Mouse (Mus musculus): ENCODE data around the gene March1. TPM values are rescaled to one million over a fixed set of nuclear protein-coding genes. Genes with fewer than 3 reads are reported as not detected.

The March1 gene
- 0.45 and 0.70 TPM in 2 replicates for polyA plus RNA-seq (2015; fragmentation: Nextera tagmentation; extraction: Ambion mirVana)

GRCm38 (mm10) chr8:65617871-65618751 lies at the start of gene March1:
March1 (plus strand) TSS chr8:65617900.
- WGBS (ENCODE audit: insufficient replicate concordance), result 4% methylated on average over 23 of the region's 23 CpGs
- Histone ChIP-seq H3K4me1 (replicated peaks) (no peaks in the 10 kb centered on the region), H3K4me2 (no peak within 1 kb of the TSS), H3K9ac (no peak within 1 kb of the TSS), H3K27me3 (peaks cover 9% of the 10 kb centered on the region), H3K4me3 (replicated peaks) (no peak within 1 kb of the TSS), H3K36me3 (no peaks in the 10 kb centered on the region), H3K9me3 (replicated peaks) (no peaks in the 10 kb centered on the region), H3K27ac (no peak within 1 kb of the TSS)
- ATAC-seq (ENCODE audit: low read depth), result no peak
- no peak for DNase-seq

- ATAC-seq (ENCODE audit: low read depth) (no peak), DNase-seq (no peak)
- H3K9ac ChIP-seq, result no peak overlapping the region
- H3K4me2 ChIP-seq, result no peak overlapping the region
- no peaks in the 10 kb centered on the region for H3K27me3 ChIP-seq
- WGBS (ENCODE audit: insufficient replicate concordance), result 30% methylated on average over 1 of the region's 1 CpGs
- H3K27ac ChIP-seq, result no peak overlapping the region
- no peaks in the 10 kb centered on the region for H3K9me3 ChIP-seq (replicated peaks)
- no peaks in the 10 kb centered on the region for H3K36me3 ChIP-seq
- H3K4me1 ChIP-seq (replicated peaks), result no peaks in the 10 kb centered on the region
- H3K4me3 ChIP-seq (replicated peaks), result no peak overlapping the region
Measured at GRCm38 (mm10) chr8:65586909-65587308, 30.8 kb upstream of the March1 start.

GRCm38 (mm10) chr8:65603241-65603640 lies 14.5 kb upstream of the March1 start:
- DNase-seq (no peak), ATAC-seq (ENCODE audit: low read depth) (no peak)
- H3K4me1 ChIP-seq (replicated peaks), result no peaks in the 10 kb centered on the region
- H3K27me3 ChIP-seq, result no peaks in the 10 kb centered on the region
- H3K9me3 ChIP-seq (replicated peaks), result no peaks in the 10 kb centered on the region
- no peaks in the 10 kb centered on the region for H3K36me3 ChIP-seq
- no peak overlapping the region for H3K9ac ChIP-seq
- H3K4me2 ChIP-seq, result no peak overlapping the region
- no peak overlapping the region for H3K27ac ChIP-seq
- no peak overlapping the region for H3K4me3 ChIP-seq (replicated peaks)
- 25% methylated on average over 2 of the region's 2 CpGs for WGBS (ENCODE audit: insufficient replicate concordance)

GRCm38 (mm10) chr8:65609509-65609908 lies 8.2 kb upstream of the March1 start:
- no peak for DNase-seq
- 56% methylated on average over 2 of the region's 2 CpGs for WGBS (ENCODE audit: insufficient replicate concordance)

GRCm38 (mm10) chr8:65618966-65619365 lies 1.3 kb downstream of the March1 start:
- Histone ChIP-seq H3K9ac (no peak overlapping the region), H3K4me1 (replicated peaks) (no peaks in the 10 kb centered on the region), H3K9me3 (replicated peaks) (no peaks in the 10 kb centered on the region), H3K4me2 (no peak overlapping the region), H3K27ac (no peak overlapping the region), H3K27me3 (peaks cover 9% of the 10 kb centered on the region), H3K4me3 (replicated peaks) (no peak overlapping the region), H3K36me3 (no peaks in the 10 kb centered on the region)
- ATAC-seq (ENCODE audit: low read depth) (no peak), DNase-seq (no peak)
- WGBS (ENCODE audit: insufficient replicate concordance), result 43% methylated on average over 7 of the region's 7 CpGs

More at GRCm38 (mm10) chr8:65609509-65609908, 8.2 kb upstream of the March1 start:
- no peak overlapping the region for H3K4me3 ChIP-seq (replicated peaks)
- no peak overlapping the region for H3K27ac ChIP-seq
- H3K27me3 ChIP-seq, result no peaks in the 10 kb centered on the region
- H3K4me1 ChIP-seq (replicated peaks), result no peaks in the 10 kb centered on the region
- no peak for ATAC-seq (ENCODE audit: low read depth)
- H3K36me3 ChIP-seq, result no peaks in the 10 kb centered on the region
- no peak overlapping the region for H3K9ac ChIP-seq
- no peak overlapping the region for H3K4me2 ChIP-seq
- no peaks in the 10 kb centered on the region for H3K9me3 ChIP-seq (replicated peaks)

GRCm38 (mm10) chr8:65644931-65645330 lies 27.2 kb downstream of the March1 start:
- H3K9ac ChIP-seq, result no peak overlapping the region
- no peak overlapping the region for H3K4me2 ChIP-seq
- no peaks in the 10 kb centered on the region for H3K9me3 ChIP-seq (replicated peaks)
- DNase-seq (no peak), ATAC-seq (ENCODE audit: low read depth) (no peak)
- H3K4me1 ChIP-seq (replicated peaks), result no peaks in the 10 kb centered on the region
- no peak overlapping the region for H3K4me3 ChIP-seq (replicated peaks)
- H3K27me3 ChIP-seq, result no peaks in the 10 kb centered on the region
- H3K27ac ChIP-seq, result no peak overlapping the region
- H3K36me3 ChIP-seq, result no peaks in the 10 kb centered on the region

GRCm38 (mm10) chr8:65645502-65645901 lies 27.8 kb downstream of the March1 start:
- 46% methylated on average over 1 of the region's 1 CpGs for WGBS (ENCODE audit: insufficient replicate concordance)
- no peaks in the 10 kb centered on the region for H3K9me3 ChIP-seq (replicated peaks)
- no peak for DNase-seq
- H3K4me2 ChIP-seq, result no peak overlapping the region
- no peaks in the 10 kb centered on the region for H3K36me3 ChIP-seq
- no peak overlapping the region for H3K27ac ChIP-seq
- no peak overlapping the region for H3K9ac ChIP-seq
- H3K4me1 ChIP-seq (replicated peaks), result no peaks in the 10 kb centered on the region
- H3K27me3 ChIP-seq, result no peaks in the 10 kb centered on the region
- no peak for ATAC-seq (ENCODE audit: low read depth)
- no peak overlapping the region for H3K4me3 ChIP-seq (replicated peaks)

GRCm38 (mm10) chr8:65645945-65646344 lies 28.2 kb downstream of the March1 start:
- H3K36me3 ChIP-seq, result no peaks in the 10 kb centered on the region
- no peaks in the 10 kb centered on the region for H3K4me1 ChIP-seq (replicated peaks)
- 63% methylated on average over 1 of the region's 1 CpGs for WGBS (ENCODE audit: insufficient replicate concordance)
- DNase-seq (no peak), ATAC-seq (ENCODE audit: low read depth) (no peak)
- H3K9me3 ChIP-seq (replicated peaks), result no peaks in the 10 kb centered on the region
- no peak overlapping the region for H3K27ac ChIP-seq
- H3K27me3 ChIP-seq, result no peaks in the 10 kb centered on the region
- no peak overlapping the region for H3K4me2 ChIP-seq
- H3K4me3 ChIP-seq (replicated peaks), result no peak overlapping the region
- H3K9ac ChIP-seq, result no peak overlapping the region

- ATAC-seq (ENCODE audit: low read depth), result no peak
- H3K4me3 ChIP-seq (replicated peaks), result no peak overlapping the region
- no peak overlapping the region for H3K27ac ChIP-seq
- no peaks in the 10 kb centered on the region for H3K36me3 ChIP-seq
- H3K27me3 ChIP-seq, result no peaks in the 10 kb centered on the region
- H3K4me2 ChIP-seq, result no peak overlapping the region
- WGBS (ENCODE audit: insufficient replicate concordance), result 64% methylated on average over 6 of the region's 6 CpGs
- no peak overlapping the region for H3K9ac ChIP-seq
- H3K4me1 ChIP-seq (replicated peaks), result no peaks in the 10 kb centered on the region
- no peak for DNase-seq
- no peaks in the 10 kb centered on the region for H3K9me3 ChIP-seq (replicated peaks)
Measured at GRCm38 (mm10) chr8:65655924-65656323, 38.2 kb downstream of the March1 start.

GRCm38 (mm10) chr8:65661885-65662284 lies 44.2 kb downstream of the March1 start:
- H3K27ac ChIP-seq, result no peak overlapping the region
- no peak overlapping the region for H3K4me2 ChIP-seq
- H3K36me3 ChIP-seq, result no peaks in the 10 kb centered on the region
- no peaks in the 10 kb centered on the region for H3K9me3 ChIP-seq (replicated peaks)
- no peak overlapping the region for H3K4me3 ChIP-seq (replicated peaks)
- H3K27me3 ChIP-seq, result no peaks in the 10 kb centered on the region
- ATAC-seq (ENCODE audit: low read depth) (no peak), DNase-seq (no peak)
- H3K4me1 ChIP-seq (replicated peaks), result no peaks in the 10 kb centered on the region
- H3K9ac ChIP-seq, result no peak overlapping the region
- WGBS (ENCODE audit: insufficient replicate concordance), result 74% methylated on average over 2 of the region's 2 CpGs

GRCm38 (mm10) chr8:65665786-65666185 lies 48.1 kb downstream of the March1 start:
- H3K36me3 ChIP-seq, result no peaks in the 10 kb centered on the region
- H3K4me2 ChIP-seq, result no peak overlapping the region
- H3K4me1 ChIP-seq (replicated peaks), result no peaks in the 10 kb centered on the region
- H3K27ac ChIP-seq, result no peak overlapping the region
- H3K27me3 ChIP-seq, result no peaks in the 10 kb centered on the region
- WGBS (ENCODE audit: insufficient replicate concordance), result 63% methylated on average over 2 of the region's 2 CpGs
- H3K4me3 ChIP-seq (replicated peaks), result no peak overlapping the region
- H3K9ac ChIP-seq, result no peak overlapping the region
- ATAC-seq (ENCODE audit: low read depth), result no peak
- H3K9me3 ChIP-seq (replicated peaks), result no peaks in the 10 kb centered on the region
- no peak for DNase-seq

- no peaks in the 10 kb centered on the region for H3K36me3 ChIP-seq
- H3K27ac ChIP-seq, result no peak overlapping the region
- no peaks in the 10 kb centered on the region for H3K9me3 ChIP-seq (replicated peaks)
- ATAC-seq (ENCODE audit: low read depth) (no peak), DNase-seq (no peak)
- no peak overlapping the region for H3K4me2 ChIP-seq
- no peak overlapping the region for H3K4me3 ChIP-seq (replicated peaks)
- H3K27me3 ChIP-seq, result no peaks in the 10 kb centered on the region
- H3K9ac ChIP-seq, result no peak overlapping the region
- no peaks in the 10 kb centered on the region for H3K4me1 ChIP-seq (replicated peaks)
Measured at GRCm38 (mm10) chr8:65743066-65743465, 125.4 kb downstream of the March1 start.

Measured in liver, embryonic 13.5 days (tissue).